Mouse (Mus musculus) bone marrow, adult 2 months (tissue): Measurements from ENCODE around the gene Trap1. TPM values are rescaled to one million over a fixed set of nuclear protein-coding genes. Genes with fewer than 3 reads are reported as not detected.

Source experiments
- H3K27ac ChIP-seq: fragments of 200-500 bp; 2 replicates; pipeline ENCODE4 v1.5.1; 2012; ENCODE audit warnings: low read depth, mild to moderate bottlenecking, control low read depth, inconsistent platforms, low read length; ENCODE audit not compliant: control insufficient read depth, poor library complexity, insufficient read depth
- H3K4me1 ChIP-seq: fragments of 200-500 bp; 2 replicates; pipeline ENCODE4 v1.6.1; 2011; ENCODE audit warnings: low read length; ENCODE audit not compliant: control insufficient read depth, insufficient read depth
- H3K4me3 ChIP-seq: fragments of 200-500 bp; replicated peaks from 2 replicates; pipeline ENCODE3; 2011; ENCODE audit warnings: mild to moderate bottlenecking, low read depth, low read length, control low read depth; ENCODE audit not compliant: control insufficient read depth
- CTCF ChIP-seq: fragments of 200-500 bp; IDR thresholded peaks from 2 replicates; pipeline ENCODE4 v1.5.1; 2011; ENCODE audit warnings: low read length, control low read depth; ENCODE audit not compliant: control insufficient read depth, insufficient read depth
- POLR2A ChIP-seq: fragments of 200-500 bp; IDR thresholded peaks from 2 replicates; pipeline ENCODE4 v1.6.1; 2011; ENCODE audit warnings: low read depth, mild to moderate bottlenecking, control low read depth, low read length, borderline replicate concordance; ENCODE audit not compliant: control insufficient read depth
- WGBS: fragments of 180-500 bp; shearing (Covaris S2); methylation state at CpG from one replicate; pipeline ENCODE4 v1.1.7; 2018; 5-methylcytosine and 5-hydroxymethylcytosine counted together
- polyA plus RNA-seq: library from polyadenylated mRNA; stranded (reverse); fragments of >200 nt; gene quantifications from 2 replicates; pipeline ENCODE4 v1.2.4, GENCODE M21; 2011; ENCODE audit warnings: low replicate concordance; ENCODE audit not compliant: missing spikeins, insufficient read depth, insufficient read length

The Trap1 gene
- polyA plus RNA-seq, 1 experiment: 47.1 TPM

GRCm38 (mm10) chr16:4052601-4053000 is 25.0 kb downstream of the Trap1 start:
- Histone ChIP-seq H3K4me3 (no peak overlapping the region), H3K4me1 (no peaks in the 10 kb centered on the region), H3K27ac (no peak overlapping the region)
- WGBS: 91% methylated on average over 4 of the region's 4 CpGs
- TF ChIP-seq POLR2A (no peak), CTCF (no peak)

GRCm38 (mm10) chr16:4045524-4045923 is 32.1 kb downstream of the Trap1 start:
- no peaks in the 10 kb centered on the region for H3K4me1 ChIP-seq
- no peak for TF ChIP-seq CTCF
- TF ChIP-seq POLR2A: no peak
- no peak overlapping the region for H3K4me3 ChIP-seq
- WGBS: 79% methylated on average over 4 of the region's 4 CpGs
- no peak overlapping the region for H3K27ac ChIP-seq

GRCm38 (mm10) chr16:4044093-4044492 is 33.5 kb downstream of the Trap1 start:
- H3K4me1 ChIP-seq: no peaks in the 10 kb centered on the region
- no peak overlapping the region for H3K27ac ChIP-seq
- WGBS: 89% methylated on average over 2 of the region's 2 CpGs
- TF ChIP-seq CTCF (no peak), POLR2A (no peak)
- no peak overlapping the region for H3K4me3 ChIP-seq

- WGBS: 89% methylated on average over 4 of the region's 4 CpGs
- no peak overlapping the region for H3K4me3 ChIP-seq
- H3K27ac ChIP-seq: no peak overlapping the region
- TF ChIP-seq POLR2A: no peak
- TF ChIP-seq CTCF: no peak
- H3K4me1 ChIP-seq: no peaks in the 10 kb centered on the region
These were observed 36.0 kb downstream of the Trap1 start for GRCm38 (mm10) chr16:4041646-4042045.

- no peak overlapping the region for H3K27ac ChIP-seq
- no peak overlapping the region for H3K4me3 ChIP-seq
- TF ChIP-seq POLR2A (no peak), CTCF (no peak)
- WGBS: 85% methylated on average over 5 of the region's 5 CpGs
- H3K4me1 ChIP-seq: no peaks in the 10 kb centered on the region
These were observed 37.4 kb downstream of the Trap1 start for GRCm38 (mm10) chr16:4040206-4040605.

- H3K4me3 ChIP-seq: no peak overlapping the region
- TF ChIP-seq CTCF (no peak), POLR2A (no peak)
- 91% methylated on average over 7 of the region's 7 CpGs for WGBS
- no peaks in the 10 kb centered on the region; the same call in 1 of the 2 replicates for H3K4me1 ChIP-seq
- no peak overlapping the region for H3K27ac ChIP-seq
These were observed 39.9 kb downstream of the Trap1 start for GRCm38 (mm10) chr16:4037690-4038089.

- WGBS: 75% methylated on average over 5 of the region's 5 CpGs
- Histone ChIP-seq H3K27ac (no peak within 1 kb of the TSS), H3K4me3 (no peak within 1 kb of the TSS), H3K4me1 (no peaks in the 10 kb centered on the region; the same call in 1 of the 2 replicates)
- TF ChIP-seq CTCF (no peak), POLR2A (no peak)
These were observed 40.8 kb downstream of the Trap1 start, which contains the start of gene Dnase1 for GRCm38 (mm10) chr16:4036807-4037206. Gene Dnase1, plus strand, starts transcription at chr16:4036942.

GRCm38 (mm10) chr16:4035575-4035974 is 42.1 kb downstream of the Trap1 start:
- TF ChIP-seq CTCF (no peak), POLR2A (no peak)
- WGBS: 82% methylated on average over 2 of the region's 2 CpGs
- Histone ChIP-seq H3K27ac (no peak overlapping the region), H3K4me1 (no peaks in the 10 kb centered on the region; the same call in 1 of the 2 replicates), H3K4me3 (no peak overlapping the region)

GRCm38 (mm10) chr16:4034476-4034875 is 43.2 kb downstream of the Trap1 start:
- Histone ChIP-seq H3K27ac (no peak overlapping the region), H3K4me3 (no peak overlapping the region), H3K4me1 (no peaks in the 10 kb centered on the region; the same call in 1 of the 2 replicates)
- WGBS: 73% methylated on average over 3 of the region's 3 CpGs
- no peak for TF ChIP-seq CTCF
